ENCODE assay signal across 10 mouse cellular contexts in genomic region chr2:152811336-152812165, GRCm38 (mm10). TPM values are rescaled to one million over a fixed set of nuclear protein-coding genes. Genes with fewer than 3 reads are reported as not detected.
A peak's percentile ranks its signal among the peaks of the same experiment; 100 is the strongest.
DNase-seq lines count a peak whose midpoint lies in the region; ATAC-seq and TF ChIP-seq lines count a peak whose summit lies in the region.
"Had no signal": no experiment of that assay in that cellular context is flagged by ENCODE, and none has a peak within 500 bp of the region (broad histone marks: within the 10 kb centered on the region; RNA-seq: fewer than 3 reads in every experiment).

No protein-coding gene starts in this region.

- no peak for TF ChIP-seq CTCF in liver, embryonic 14.5 days (IDR thresholded peaks at IDR 0.05; ENCODE audit: low read depth)

- H3K36me3 ChIP-seq in kidney, embryonic 14.5 days (ENCODE audit: control insufficient read depth, insufficient read depth, low read length) = peaks cover under 1% of the 10 kb centered on the region; the same call in 1 of the 2 replicates
- peaks cover 22% of the 10 kb centered on the region for H3K36me3 ChIP-seq in liver, embryonic 14.5 days (replicated peaks; ENCODE audit: control insufficient read depth, insufficient read depth, low read depth)

- no peaks in the 10 kb centered on the region for H3K27me3 ChIP-seq in kidney, embryonic 14.5 days (ENCODE audit: control insufficient read depth, insufficient read depth, low read length)
- no peaks in the 10 kb centered on the region for H3K27me3 ChIP-seq in liver, embryonic 14.5 days (ENCODE audit: control insufficient read depth, insufficient read depth, low read length)

- 30% methylated on average over 3 of the region's 3 CpGs for WGBS in kidney, embryonic 14.5 days
- 54% methylated on average over 3 of the region's 3 CpGs for WGBS in liver, embryonic 14.5 days (ENCODE audit: insufficient replicate concordance)

- DNase-seq in kidney, adult 9 months = no peak
- peak; percentile 33 for DNase-seq in ES-CJ7 (ENCODE audit: low read depth, low spot score)
- peak; percentile 84 for DNase-seq in c-Kit-negative CD71-positive TER-119-positive erythroid progenitor cells, embryonic 14.5 days (ENCODE audit: low read depth, low spot score)
- DNase-seq in liver, embryonic 14.5 days (ENCODE audit: low read depth in 3 of 3, low spot score in 3 of 3) = peak; percentile 86 to 90 (median 89)
- no peak for DNase-seq in gastrocnemius, adult 18-20 months (ENCODE audit: low spot score)
- no peak for DNase-seq in right cerebral cortex, adult 18-20 months
- no peak for DNase-seq in left cerebral cortex, adult 18-20 months (ENCODE audit: low spot score in 2 of 2)
- DNase-seq: thymus, adult 18-20 months had no signal

- no peaks in the 10 kb centered on the region for H3K9me3 ChIP-seq in kidney, embryonic 14.5 days (ENCODE audit: control insufficient read depth, low read length)
- H3K9me3 ChIP-seq in liver, embryonic 14.5 days (ENCODE audit: control insufficient read depth, low read length) = no peaks in the 10 kb centered on the region

- H3K4me3 ChIP-seq in kidney, embryonic 14.5 days (ENCODE audit: low read length) = no peak overlapping the region
- H3K4me3 ChIP-seq in liver, embryonic 14.5 days (ENCODE audit: insufficient read depth in 1 of 2, low read depth in 2 of 2, low read length in 2 of 2) = peak overlapping the region; percentile 15 to 41; a peak in 3 of 4 replicates

- H3K4me2 ChIP-seq in kidney, embryonic 14.5 days (replicated peaks; ENCODE audit: low read depth, low read length) = no peak overlapping the region
- peak overlapping the region; percentile 65 for H3K4me2 ChIP-seq in liver, embryonic 14.5 days (ENCODE audit: low read depth)

- H3K4me1 ChIP-seq in kidney, embryonic 14.5 days (ENCODE audit: control insufficient read depth, insufficient read depth, low read length) = peaks cover 6% of the 10 kb centered on the region; the same call in 1 of the 2 replicates
- H3K4me1 ChIP-seq in liver, embryonic 14.5 days (replicated peaks; ENCODE audit: control insufficient read depth in 2 of 2, insufficient read depth in 2 of 2, low read length in 1 of 2) = peaks cover 86 to 92% of the 10 kb centered on the region in 2 experiments

- no peak overlapping the region for H3K9ac ChIP-seq in kidney, embryonic 14.5 days (ENCODE audit: low read depth, low read length)
- peak overlapping the region; percentile 52 for H3K9ac ChIP-seq in liver, embryonic 14.5 days (replicated peaks)

- H3K27ac ChIP-seq in kidney, embryonic 14.5 days (ENCODE audit: low read depth, low read length) = no peak overlapping the region
- H3K27ac ChIP-seq in liver, embryonic 14.5 days = peak overlapping the region; percentile 100

- ATAC-seq in kidney, embryonic 14.5 days (ENCODE audit: low FRiP score, low TSS enrichment) = peak; percentile 57
- ATAC-seq in liver, embryonic 14.5 days (ENCODE audit: insufficient read depth) = peak; percentile 78

- peak; percentile 97 for TF ChIP-seq EP300 in liver, embryonic 14.5 days (IDR thresholded peaks at IDR 0.05; ENCODE audit: low read depth)

RNA-seq across cellular contexts. Expression of gene Bcl2l1, which starts 20.0 kb away (rescaled TPM):
- polyA plus RNA-seq in kidney, embryonic 14.5 days (2014; fragmentation: Nextera tagmentation; extraction: Ambion mirVana) = 66.9 and 96.1 TPM in 2 replicates
- polyA plus RNA-seq in liver, embryonic 14.5 days (2012; rRNA removed) = 72.2 and 81.6 TPM in 2 replicates
- polyA plus RNA-seq in liver, embryonic 14.5 days (2014; fragmentation: Nextera tagmentation; extraction: Ambion mirVana) = 172 and 186 TPM in 2 replicates
- 10 to 100 TPM; 20.6 to 30.6 TPM for total RNA-seq in gastrocnemius, adult 18-20 months (2021)
- 100 to 1,000 TPM; 124 to 130 TPM for total RNA-seq in left cerebral cortex, adult 18-20 months (2021)

RNA-seq across cellular contexts. Expression of gene Tpx2, which starts 36.2 kb away (rescaled TPM):
- polyA plus RNA-seq in kidney, embryonic 14.5 days (2014; fragmentation: Nextera tagmentation; extraction: Ambion mirVana) = 107 and 124 TPM in 2 replicates
- polyA plus RNA-seq in liver, embryonic 14.5 days (2012; rRNA removed) = 25.1 and 47.1 TPM in 2 replicates
- polyA plus RNA-seq in liver, embryonic 14.5 days (2014; fragmentation: Nextera tagmentation; extraction: Ambion mirVana) = 80.9 and 82.6 TPM in 2 replicates
- 1 to 10 TPM; 1.6 to 5.3 TPM for total RNA-seq in gastrocnemius, adult 18-20 months (2021)
- 1 to 10 TPM; 2.0 to 2.4 TPM for total RNA-seq in left cerebral cortex, adult 18-20 months (2021)

RNA-seq across cellular contexts. Expression of gene Cox4i2, which starts 57.6 kb away (rescaled TPM):
- 12.1 and 18.8 TPM in 2 replicates for polyA plus RNA-seq in kidney, embryonic 14.5 days (2014; fragmentation: Nextera tagmentation; extraction: Ambion mirVana)
- polyA plus RNA-seq in liver, embryonic 14.5 days (2012; rRNA removed) = 0.51 and 0.92 TPM in 2 replicates
- 0.47 and 0.51 TPM in 2 replicates for polyA plus RNA-seq in liver, embryonic 14.5 days (2014; fragmentation: Nextera tagmentation; extraction: Ambion mirVana)
- total RNA-seq in gastrocnemius, adult 18-20 months (2021) = 1 to 10 TPM; 2.6 to 3.5 TPM
- total RNA-seq in left cerebral cortex, adult 18-20 months (2021) = 1 to 10 TPM; 2.7 to 2.8 TPM
- total RNA-seq: monocyte, adult 5-6 weeks had no signal

Comparison
In these comparisons a context has a peak if more than half of its experiments do, and no peak if none do; other contexts are left out.
1. DNase-seq: peak in ES-CJ7 (single experiment), c-Kit-negative CD71-positive TER-119-positive erythroid progenitor cells, embryonic 14.5 days (single experiment) and liver, embryonic 14.5 days (3 of 3); none in kidney, adult 9 months (single experiment), gastrocnemius, adult 18-20 months (single experiment), right cerebral cortex, adult 18-20 months (single experiment) and left cerebral cortex, adult 18-20 months (0 of 2).